Mouse (Mus musculus) R1 (cell line): ENCODE measurements around the gene Podxl2.

Source experiments
- DNase-seq: peaks from one replicate; pipeline ENCODE4 v3.0.0-alpha.2; 2018; ENCODE audit warnings: low read depth, low spot score

The Podxl2 gene

GRCm38 (mm10) chr6:88844901-88845565 is 29.8 kb downstream of the Podxl2 start:
- DNase-seq = no peak

- DNase-seq = no peak
Observed at GRCm38 (mm10) chr6:88843781-88844725, 30.8 kb downstream of the Podxl2 start.

GRCm38 (mm10) chr6:88843241-88843640 is 31.6 kb downstream of the Podxl2 start:
- DNase-seq = no peak

- peak; percentile 57 for DNase-seq
Observed at GRCm38 (mm10) chr6:88842731-88843151, 32.1 kb downstream of the Podxl2 start.

GRCm38 (mm10) chr6:88841781-88842689 is 32.8 kb downstream of the Podxl2 start, which contains the start of gene Abtb1:
Gene Abtb1, minus strand, starts transcription at chr6:88841984.
- DNase-seq = peak; percentile 100

- DNase-seq = no peak
Observed at GRCm38 (mm10) chr6:88841514-88841780, 33.4 kb downstream of the Podxl2 start.

- DNase-seq = no peak
Observed at GRCm38 (mm10) chr6:88840791-88841513, 33.9 kb downstream of the Podxl2 start.

- no peak for DNase-seq
Observed at GRCm38 (mm10) chr6:88840211-88840610, 34.6 kb downstream of the Podxl2 start.

GRCm38 (mm10) chr6:88839135-88839970 is 35.5 kb downstream of the Podxl2 start:
- peak; percentile 76 for DNase-seq

GRCm38 (mm10) chr6:88838613-88839012 is 36.2 kb downstream of the Podxl2 start:
- DNase-seq = no peak

GRCm38 (mm10) chr6:88837999-88838398 is 36.8 kb downstream of the Podxl2 start:
- DNase-seq = no peak

GRCm38 (mm10) chr6:88836178-88836819 is 38.5 kb downstream of the Podxl2 start:
- no peak for DNase-seq

GRCm38 (mm10) chr6:88835047-88835446 is 39.8 kb downstream of the Podxl2 start:
- no peak for DNase-seq

- DNase-seq = peak; percentile 23
Observed at GRCm38 (mm10) chr6:88833340-88834140, 41.3 kb downstream of the Podxl2 start.

GRCm38 (mm10) chr6:88832663-88833062 is 42.2 kb downstream of the Podxl2 start:
- peak; percentile 90 for DNase-seq

- peak; percentile 87 for DNase-seq
Observed at GRCm38 (mm10) chr6:88831456-88831855, 43.4 kb downstream of the Podxl2 start.

- DNase-seq = no peak
Observed at GRCm38 (mm10) chr6:88830112-88830702, 44.6 kb downstream of the Podxl2 start.

GRCm38 (mm10) chr6:88829579-88829978 is 45.3 kb downstream of the Podxl2 start:
- DNase-seq = no peak
